Mouse (Mus musculus) embryonic stem cell, embryonic (primary cell): ENCODE results near the gene Abca17.

ENCODE experiments used
- CTCF ChIA-PET, 4 experiments: fragments of 300-600 bp in 2 of 4; fragments of 350-600 bp in 2 of 4; sonication (Branson Sonifier 250); formaldehyde crosslinking; loops; one replicate each; lab custom pipeline; 2022; ENCODE audit warnings: inconsistent platforms in 2 of 4; lab: Charles Lee
- POLR2A ChIA-PET, 4 experiments: fragments of 300-600 bp in 2 of 4; fragments of 350-600 bp in 2 of 4; sonication (Branson Sonifier 250); formaldehyde crosslinking; loops; one replicate each; lab custom pipeline; 2022; ENCODE audit warnings: antibody characterized with exemption in 4 of 4, inconsistent platforms in 1 of 4; lab: Charles Lee

Abca17 gene

GRCm38 (mm10) chr17:24359006-24359405 lies 8.1 kb upstream of the Abca17 start:
- CTCF ChIA-PET = interaction anchor here in 1 of 4 experiments (0.7 kb wide), 1 partner anchor 21 kb away, joined by 3 read pairs; no protein-coding TSS in a partner anchor

GRCm38 (mm10) chr17:24355284-24355683 lies 4.4 kb upstream of the Abca17 start:
- ChIA-PET CTCF (no interaction called here), POLR2A (interaction anchor here in 1 of 4 experiments (1.5 kb wide), 1 partner anchor 52 kb away, joined by 3 read pairs; no protein-coding TSS in a partner anchor)

More at GRCm38 (mm10) chr17:24359006-24359405, 8.1 kb upstream of the Abca17 start:
- POLR2A ChIA-PET = interaction anchor here in 2 of 4 experiments (0.7 to 1.2 kb wide), 2 partner anchors 169 to 524 kb away, joined by 3 to 7 read pairs; partner anchors contain the start of gene Traf7 (in 1 of the 2)

- ChIA-PET CTCF (no interaction called here), POLR2A (interaction anchor here in 2 of 4 experiments (0.5 to 0.6 kb wide), 2 partner anchors 21 to 104 kb away, joined by 5 read pairs; no protein-coding TSS in a partner anchor)
These were observed 3.1 kb upstream of the Abca17 start for GRCm38 (mm10) chr17:24353960-24354359.

GRCm38 (mm10) chr17:24352370-24353194 lies 1.7 kb upstream of the Abca17 start:
- ChIA-PET CTCF (interaction anchor here (0.5 to 2.2 kb wide), 51 partner anchors 7 to 1201 kb away, joined by 3 to 10 read pairs (median 3); partner anchors contain the start of genes Ccnf (in 2 of the 4), Mlst8 (in 1 of the 4), Pkd1 (in 1 of the 4) and Prss32 (in 1 of the 4)), POLR2A (interaction anchor here (0.6 to 2.7 kb wide), 48 partner anchors 9 to 428 kb away, joined by 3 to 34 read pairs (median 4); partner anchors contain the start of genes Ccnf (in 3 of the 4), Rnps1 (in 3 of the 4), Traf7 (in 3 of the 4) and Atp6v0c (in 2 of the 4))

GRCm38 (mm10) chr17:24351760-24352357 lies 991 bp upstream of the Abca17 start, which contains the start of gene Abca3:
TSS of gene Abca3 (plus strand) at chr17:24351950.
- CTCF ChIA-PET = interaction anchor here (0.6 to 2.2 kb wide), 55 partner anchors 8 to 1202 kb away, joined by 3 to 10 read pairs (median 3); partner anchors contain the start of genes Ccnf (in 2 of the 4), Mlst8 (in 1 of the 4), Pkd1 (in 1 of the 4) and Prss32 (in 1 of the 4)
- POLR2A ChIA-PET = interaction anchor here (0.6 to 2.7 kb wide), 58 partner anchors 9 to 427 kb away, joined by 3 to 34 read pairs (median 4); partner anchors contain the start of genes Ccnf (in 4 of the 4), Traf7 (in 4 of the 4), Rnps1 (in 3 of the 4) and Atp6v0c (in 2 of the 4)

GRCm38 (mm10) chr17:24349176-24349575 lies 1.7 kb downstream of the Abca17 start:
- ChIA-PET CTCF (no interaction called here), POLR2A (interaction anchor here in 2 of 4 experiments (0.5 kb wide), 2 partner anchors 67 to 99 kb away, joined by 3 read pairs; no protein-coding TSS in a partner anchor)

- ChIA-PET CTCF (no interaction called here), POLR2A (interaction anchor here in 3 of 4 experiments (1.0 to 1.7 kb wide), 4 partner anchors 34 to 96 kb away, joined by 3 to 4 read pairs (median 3); partner anchors contain the start of gene Ccnf (in 1 of the 3))
These were observed 4.0 kb downstream of the Abca17 start for GRCm38 (mm10) chr17:24346831-24347230.

GRCm38 (mm10) chr17:24344672-24345071 lies 6.2 kb downstream of the Abca17 start:
- ChIA-PET POLR2A (interaction anchor here in 1 of 4 experiments (0.8 to 1.1 kb wide), 2 partner anchors 16 to 168 kb away, joined by 3 read pairs; no protein-coding TSS in a partner anchor), CTCF (interaction anchor here in 1 of 4 experiments (0.7 kb wide), 1 partner anchor 212 kb away, joined by 3 read pairs; no protein-coding TSS in a partner anchor)

- POLR2A ChIA-PET = interaction anchor here in 1 of 4 experiments (0.5 to 0.8 kb wide), 3 partner anchors 71 to 151 kb away, joined by 3 to 5 read pairs (median 3); partner anchors contain the start of gene Mlst8
- CTCF ChIA-PET = interaction anchor here in 1 of 4 experiments (0.6 kb wide), 1 partner anchor 340 kb away, joined by 6 read pairs; no protein-coding TSS in a partner anchor
These were observed 23.2 kb downstream of the Abca17 start for GRCm38 (mm10) chr17:24327656-24328055.

GRCm38 (mm10) chr17:24325051-24325450 lies 25.8 kb downstream of the Abca17 start:
- ChIA-PET POLR2A (no interaction called here), CTCF (no interaction called here)

- POLR2A ChIA-PET = interaction anchor here in 1 of 4 experiments (1.4 kb wide), 1 partner anchor 93 kb away, joined by 4 read pairs; the partner anchor contains the start of gene Rnps1
- CTCF ChIA-PET = no interaction called here
These were observed 30.0 kb downstream of the Abca17 start for GRCm38 (mm10) chr17:24320826-24321225.

GRCm38 (mm10) chr17:24307500-24307899 lies 43.4 kb downstream of the Abca17 start:
- POLR2A ChIA-PET = interaction anchor here in 1 of 4 experiments (2.2 kb wide), 1 partner anchor 56 kb away, joined by 8 read pairs; the partner anchor contains the start of gene Ccnf
- CTCF ChIA-PET = interaction anchor here in 1 of 4 experiments (0.6 kb wide), 1 partner anchor 252 kb away, joined by 3 read pairs; no protein-coding TSS in a partner anchor

- POLR2A ChIA-PET = interaction anchor here in 1 of 4 experiments (2.1 kb wide), 1 partner anchor 10 kb away, joined by 6 read pairs; no protein-coding TSS in a partner anchor
These were observed 50.2 kb downstream of the Abca17 start for GRCm38 (mm10) chr17:24300651-24301050.

GRCm38 (mm10) chr17:24289338-24289737 lies 61.5 kb downstream of the Abca17 start:
- CTCF ChIA-PET = no interaction called here

More at GRCm38 (mm10) chr17:24300651-24301050, 50.2 kb downstream of the Abca17 start:
- CTCF ChIA-PET = interaction anchor here in 1 of 4 experiments (0.9 kb wide), 1 partner anchor 135 kb away, joined by 3 read pairs; no protein-coding TSS in a partner anchor

GRCm38 (mm10) chr17:24288477-24288876 lies 62.4 kb downstream of the Abca17 start:
- POLR2A ChIA-PET = interaction anchor here in 3 of 4 experiments (0.6 to 1.7 kb wide), 3 partner anchors 37 to 151 kb away, joined by 3 to 6 read pairs (median 4); partner anchors contain the start of gene Ccnf (in 2 of the 3)
- CTCF ChIA-PET = interaction anchor here in 1 of 4 experiments (0.6 kb wide), 1 partner anchor 21 kb away, joined by 3 read pairs; no protein-coding TSS in a partner anchor

More at GRCm38 (mm10) chr17:24289338-24289737, 61.5 kb downstream of the Abca17 start:
- POLR2A ChIA-PET = interaction anchor here in 1 of 4 experiments (1.2 kb wide), 1 partner anchor 38 kb away, joined by 4 read pairs; the partner anchor contains the start of gene Ccnf

GRCm38 (mm10) chr17:24285680-24286079 lies 65.2 kb downstream of the Abca17 start:
- ChIA-PET CTCF (no interaction called here), POLR2A (no interaction called here)

- POLR2A ChIA-PET = interaction anchor here in 2 of 4 experiments (0.6 to 1.7 kb wide), 2 partner anchors 32 to 142 kb away, joined by 3 to 5 read pairs; partner anchors contain the start of gene Ccnf (in 1 of the 2)
- CTCF ChIA-PET = interaction anchor here in 1 of 4 experiments (1.3 kb wide), 1 partner anchor 110 kb away, joined by 5 read pairs; no protein-coding TSS in a partner anchor
These were observed 67.5 kb downstream of the Abca17 start for GRCm38 (mm10) chr17:24283266-24283818.
